26 mouse cellular contexts compared by ENCODE assay signal in the genomic region with DNA sequence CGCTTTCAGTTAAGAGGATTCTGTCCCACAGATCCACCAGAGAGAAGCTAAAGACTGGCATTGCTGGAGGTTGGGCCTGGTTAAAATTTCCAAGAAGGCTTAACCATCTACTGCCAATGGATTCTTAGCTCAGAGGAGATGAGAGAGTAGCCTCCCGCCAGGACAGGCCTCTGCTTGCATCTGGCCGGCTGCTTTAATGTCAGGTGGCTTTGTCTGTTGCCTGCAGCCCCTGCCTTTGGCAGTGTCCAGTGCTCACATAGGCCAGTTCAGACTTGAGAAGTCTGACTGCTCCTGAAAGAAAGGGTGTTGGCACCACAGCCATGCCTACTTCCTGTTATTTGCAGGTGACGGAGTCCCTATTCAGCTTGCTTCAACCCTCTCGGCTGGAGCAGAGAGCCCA.
A peak's percentile ranks its signal among the peaks of the same experiment; 100 is the strongest.
DNase-seq lines count a peak whose midpoint lies in the region; ATAC-seq lines count a peak whose summit lies in the region.
"Had no signal": no experiment of that assay in that cellular context is flagged by ENCODE, and none has a peak within 500 bp of the region (broad histone marks: within the 10 kb centered on the region; RNA-seq: fewer than 3 reads in every experiment).

No protein-coding gene starts in this region.

- no peak for DNase-seq in limb, embryonic 10.5 days (ENCODE audit: low spot score)
- no peak for DNase-seq in right cerebral cortex, postnatal 4 days
- no peak for DNase-seq in cerebellum, postnatal 4 days (ENCODE audit: low spot score in 2 of 2)
- no peak for DNase-seq in layer of hippocampus, postnatal 10 days (ENCODE audit: low spot score in 2 of 2)
- DNase-seq: adrenal gland, postnatal 14 days; cerebellum, adult 11-12 months; cerebellum, postnatal 10 days; heart, postnatal 4 days; kidney, adult 9 months; kidney, postnatal 10 days; liver, postnatal 0 days; lung, postnatal 4 days; midbrain, embryonic 14.5 days; right cerebral cortex, adult 18-20 months; thymus, postnatal 14 days had no signal

- peaks cover 96% of the 10 kb centered on the region for H3K36me3 ChIP-seq in limb, embryonic 12.5 days
- H3K36me3 ChIP-seq in limb, embryonic 10.5 days: peaks cover 99% of the 10 kb centered on the region
- peaks cover 95% of the 10 kb centered on the region for H3K36me3 ChIP-seq in embryonic facial prominence, embryonic 13.5 days
- 0 out of 2 replicates have a peak, but pooled peaks cover 4% of the 10 kb centered on the region for H3K36me3 ChIP-seq in stomach, embryonic 16.5 days (ENCODE audit: control insufficient read depth, insufficient read depth, low read length)

- H3K4me2 ChIP-seq in limb, embryonic 12.5 days: no peak overlapping the region
- H3K4me2 ChIP-seq in embryonic facial prominence, embryonic 13.5 days: no peak overlapping the region
- no peak overlapping the region for H3K4me2 ChIP-seq in stomach, embryonic 16.5 days (ENCODE audit: low read depth, low read length)
- H3K4me2 ChIP-seq: hindbrain, embryonic 13.5 days; limb, embryonic 13.5 days; liver, embryonic 12.5 days; neural tube, embryonic 15.5 days had no signal

- H3K9me3 ChIP-seq in limb, embryonic 12.5 days: peaks cover 13% of the 10 kb centered on the region; the same call in 1 of the 2 replicates
- no peaks in the 10 kb centered on the region for H3K9me3 ChIP-seq in limb, embryonic 10.5 days (replicated peaks)
- H3K9me3 ChIP-seq in embryonic facial prominence, embryonic 13.5 days: 0 out of 2 replicates have a peak, but pooled peaks cover 7% of the 10 kb centered on the region
- no peaks in the 10 kb centered on the region for H3K9me3 ChIP-seq in stomach, embryonic 16.5 days (replicated peaks; ENCODE audit: control insufficient read depth, low read length)
- H3K9me3 ChIP-seq: heart, embryonic 10.5 days; hindbrain, embryonic 13.5 days; liver, embryonic 12.5 days; neural tube, embryonic 15.5 days had no signal

- H3K27ac ChIP-seq in limb, embryonic 12.5 days: 0 out of 2 replicates have a peak overlapping the region, but pooled peaks have one; percentile 3
- no peak overlapping the region; the same call in 1 of the 2 replicates for H3K27ac ChIP-seq in limb, embryonic 10.5 days
- peak overlapping the region; percentile 68 for H3K27ac ChIP-seq in embryonic facial prominence, embryonic 13.5 days
- H3K27ac ChIP-seq in stomach, embryonic 16.5 days (ENCODE audit: low read length): peak overlapping the region; percentile 71
- H3K27ac ChIP-seq: heart, embryonic 10.5 days; hindbrain, embryonic 13.5 days; limb, embryonic 13.5 days; liver, embryonic 12.5 days; neural tube, embryonic 15.5 days had no signal

- no peaks in the 10 kb centered on the region for H3K27me3 ChIP-seq in limb, embryonic 12.5 days
- no peaks in the 10 kb centered on the region for H3K27me3 ChIP-seq in limb, embryonic 10.5 days (ENCODE audit: low read depth, poor library complexity, severe bottlenecking)
- H3K27me3 ChIP-seq in embryonic facial prominence, embryonic 13.5 days: no peaks in the 10 kb centered on the region
- no peaks in the 10 kb centered on the region for H3K27me3 ChIP-seq in stomach, embryonic 16.5 days (ENCODE audit: control insufficient read depth, insufficient read depth, low read length)
- H3K27me3 ChIP-seq: hindbrain, embryonic 13.5 days; limb, embryonic 13.5 days; liver, embryonic 12.5 days; neural tube, embryonic 15.5 days had no signal

- ATAC-seq in limb, embryonic 12.5 days (ENCODE audit: insufficient number of reproducible peaks, insufficient read depth, low FRiP score, low TSS enrichment, low read depth): no peak
- ATAC-seq in embryonic facial prominence, embryonic 13.5 days (ENCODE audit: insufficient number of reproducible peaks, insufficient read depth, low FRiP score, low TSS enrichment, low read depth): no peak
- ATAC-seq in granulocyte monocyte progenitor cell, adult 5-6 weeks (replicated peaks; ENCODE audit: poor library complexity, severe bottlenecking): peak; percentile 44
- 0 out of 2 replicates have a peak, but pooled peaks have one; percentile 13 for ATAC-seq in stomach, embryonic 16.5 days (ENCODE audit: insufficient read depth, low FRiP score)
- ATAC-seq: forebrain, embryonic 16.5 days; intestine, embryonic 16.5 days; liver, embryonic 12.5 days; liver, postnatal 0 days had no signal

- WGBS in limb, embryonic 12.5 days: 86% methylated on average over 5 of the region's 5 CpGs
- WGBS in limb, embryonic 10.5 days: 81% methylated on average over 5 of the region's 5 CpGs
- WGBS in embryonic facial prominence, embryonic 13.5 days: 65% methylated on average over 5 of the region's 5 CpGs
- WGBS in stomach, embryonic 16.5 days: 76% methylated on average over 5 of the region's 5 CpGs

- H3K4me1 ChIP-seq in limb, embryonic 12.5 days (replicated peaks): no peaks in the 10 kb centered on the region; the same call in 1 of the 2 replicates
- H3K4me1 ChIP-seq in limb, embryonic 10.5 days: no peaks in the 10 kb centered on the region
- H3K4me1 ChIP-seq in embryonic facial prominence, embryonic 13.5 days: peaks cover 2% of the 10 kb centered on the region; the same call in 1 of the 2 replicates
- no peaks in the 10 kb centered on the region for H3K4me1 ChIP-seq in stomach, embryonic 16.5 days (ENCODE audit: control insufficient read depth, insufficient read depth, low read length)
- H3K4me1 ChIP-seq: hindbrain, embryonic 13.5 days; liver, embryonic 12.5 days had no signal

- H3K4me3 ChIP-seq in limb, embryonic 12.5 days (replicated peaks): no peak overlapping the region
- H3K4me3 ChIP-seq in limb, embryonic 10.5 days: no peak overlapping the region
- no peak overlapping the region for H3K4me3 ChIP-seq in embryonic facial prominence, embryonic 13.5 days
- H3K4me3 ChIP-seq in stomach, embryonic 16.5 days (replicated peaks; ENCODE audit: low read length): no peak overlapping the region
- H3K4me3 ChIP-seq: heart, embryonic 10.5 days; hindbrain, embryonic 13.5 days; limb, embryonic 13.5 days; liver, embryonic 12.5 days; neural tube, embryonic 15.5 days had no signal

- no peak overlapping the region for H3K9ac ChIP-seq in limb, embryonic 12.5 days (replicated peaks)
- H3K9ac ChIP-seq in embryonic facial prominence, embryonic 13.5 days: no peak overlapping the region
- no peak overlapping the region for H3K9ac ChIP-seq in stomach, embryonic 16.5 days (ENCODE audit: low read length)
- H3K9ac ChIP-seq: hindbrain, embryonic 13.5 days; limb, embryonic 13.5 days; liver, embryonic 12.5 days; liver, postnatal 0 days; neural tube, embryonic 15.5 days had no signal

Comparison
In these comparisons a context has a peak if more than half of its experiments do, and no peak if none do; other contexts are left out.
1. ATAC-seq: peak in granulocyte monocyte progenitor cell, adult 5-6 weeks (single experiment) and stomach, embryonic 16.5 days (single experiment); none in limb, embryonic 12.5 days (single experiment) and embryonic facial prominence, embryonic 13.5 days (single experiment).